Mouse (Mus musculus) midbrain, embryonic 15.5 days (tissue): ENCODE measurements at regions not wholly inside any gene's neighbourhood (a gene's known extent, or its start where the extent isn't known, plus 50 kb on each side); places are given as distances from the start of the nearest gene placed in this dataset.
"Not testable (repeated sequence)": the region's sequence is repeated elsewhere in the genome, so short reads cannot be mapped to it uniquely, and the experiment has no call there.

Source experiments
- ATAC-seq: fragments of 200-750 bp; cut with Nextera tagmentation; replicated peaks from 2 replicates; pipeline ENCODE4 v1.8.0; 2017; ENCODE audit warnings: moderate TSS enrichment
- H3K27ac ChIP-seq: fragments of 300-500 bp; sonication (generic); 2 replicates; pipeline ENCODE4 v1.5.1; 2015; ENCODE audit warnings: mild to moderate bottlenecking, inconsistent platforms
- H3K27me3 ChIP-seq: fragments of 300-500 bp; sonication (generic); replicated peaks from 2 replicates; pipeline ENCODE4 v1.6.1; 2015; ENCODE audit warnings: inconsistent platforms
- H3K36me3 ChIP-seq: fragments of 300-500 bp; sonication (generic); replicated peaks from 2 replicates; pipeline ENCODE4 v1.6.1; 2015; ENCODE audit warnings: inconsistent platforms
- H3K4me1 ChIP-seq: fragments of 300-500 bp; sonication (generic); 2 replicates; pipeline ENCODE4 v1.6.1; 2015; ENCODE audit warnings: inconsistent platforms
- H3K4me2 ChIP-seq: fragments of 300-500 bp; sonication (generic); 2 replicates; pipeline ENCODE4 v1.6.1; 2015; ENCODE audit warnings: inconsistent platforms, mild to moderate bottlenecking, moderate library complexity
- H3K4me3 ChIP-seq: fragments of 300-500 bp; sonication (generic); 2 replicates; pipeline ENCODE4 v1.5.1; 2015; ENCODE audit warnings: mild to moderate bottlenecking, inconsistent platforms
- H3K9ac ChIP-seq: fragments of 300-500 bp; sonication (generic); 2 replicates; pipeline ENCODE4 v1.6.1; 2015; ENCODE audit warnings: mild to moderate bottlenecking, inconsistent platforms
- H3K9me3 ChIP-seq: fragments of 300-500 bp; sonication (generic); 2 replicates; pipeline ENCODE4 v1.6.1; 2016; ENCODE audit warnings: inconsistent platforms
- WGBS: fragments of 180-500 bp; shearing (Covaris S2); methylation state at CpG from one replicate; pipeline ENCODE4 v1.1.7; 2015; ENCODE audit warnings: mixed read lengths; 5-methylcytosine and 5-hydroxymethylcytosine counted together

DNA sequence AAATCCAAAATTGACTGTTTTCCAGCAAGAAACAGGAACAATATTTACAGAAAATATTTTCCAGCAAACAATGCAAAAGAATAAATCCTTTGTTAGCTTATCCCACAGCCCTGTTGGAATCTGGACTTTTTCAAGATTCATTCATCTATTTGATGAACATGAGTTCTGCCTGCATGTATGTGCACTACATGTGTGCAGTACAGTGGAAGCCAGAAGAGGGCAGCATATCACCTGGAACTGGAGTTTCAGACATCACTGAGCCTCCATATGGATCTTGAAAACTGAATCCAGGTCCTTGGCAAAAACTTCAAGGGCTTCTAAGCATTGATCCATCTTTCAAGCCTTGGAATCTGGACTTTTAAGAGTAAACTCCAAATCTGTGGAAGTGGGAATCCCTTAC lies 286.9 kb upstream of the Irx1 start:
- no peak overlapping the region for H3K4me3 ChIP-seq
- H3K27ac ChIP-seq, result no peak overlapping the region
- no peak overlapping the region for H3K9ac ChIP-seq
- H3K36me3 ChIP-seq, result no peaks in the 10 kb centered on the region
- no peak overlapping the region for H3K4me2 ChIP-seq
- no peaks in the 10 kb centered on the region for H3K27me3 ChIP-seq
- no peaks in the 10 kb centered on the region for H3K9me3 ChIP-seq
- ATAC-seq, result no peak
- H3K4me1 ChIP-seq, result no peaks in the 10 kb centered on the region

DNA sequence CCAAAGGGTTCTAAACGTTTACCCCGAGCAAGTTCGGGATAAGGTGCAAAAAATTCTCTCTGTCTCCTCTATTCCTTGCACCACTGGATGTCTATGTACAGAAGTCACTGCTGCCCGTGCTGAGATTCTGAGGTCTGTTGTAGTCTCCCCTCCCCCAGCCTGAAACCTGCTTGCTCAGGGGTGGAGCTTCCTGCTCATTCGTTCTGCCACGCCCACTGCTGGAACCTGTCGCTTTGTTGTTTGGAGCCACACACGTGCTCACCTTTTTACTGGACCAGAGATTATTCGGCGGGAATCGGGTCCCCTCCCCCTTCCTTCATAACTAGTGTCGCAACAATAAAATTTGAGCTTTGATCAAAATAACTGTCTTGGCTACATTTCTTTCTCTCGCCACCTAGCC lies 289.7 kb upstream of the Irx1 start:
- ATAC-seq, H3K27ac ChIP-seq, H3K27me3 ChIP-seq, H3K4me1 ChIP-seq, H3K4me3 ChIP-seq, H3K36me3 ChIP-seq, H3K9ac ChIP-seq, H3K4me2 ChIP-seq, H3K9me3 ChIP-seq: not testable (repeated sequence)
- 65% methylated on average over 13 of the region's 13 CpGs for WGBS

DNA sequence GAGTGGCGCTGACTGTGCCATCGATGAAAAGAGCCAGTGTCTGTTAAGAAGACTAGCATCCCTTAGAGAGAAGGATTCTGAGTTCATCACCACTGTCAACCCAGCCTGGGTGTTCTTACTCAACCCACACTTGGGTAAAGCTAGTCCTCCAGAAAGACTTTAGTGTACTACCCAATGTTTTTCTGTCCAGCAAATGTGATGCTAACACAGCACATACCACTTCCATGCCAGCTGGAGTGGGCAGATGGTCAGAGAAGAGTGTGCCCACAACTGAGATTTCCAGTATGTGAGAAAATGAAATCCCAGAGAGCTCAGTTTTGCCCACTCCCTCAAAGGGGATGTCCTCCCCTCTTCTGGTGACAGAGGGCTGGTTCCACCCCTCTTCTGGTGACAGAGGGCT lies 295.3 kb upstream of the Irx1 start:
- Histone ChIP-seq H3K9ac (no peak overlapping the region), H3K9me3 (no peaks in the 10 kb centered on the region), H3K27ac (no peak overlapping the region), H3K27me3 (no peaks in the 10 kb centered on the region), H3K4me1 (no peaks in the 10 kb centered on the region; the same call in 1 of the 2 replicates), H3K4me2 (no peak overlapping the region), H3K4me3 (no peak overlapping the region), H3K36me3 (no peaks in the 10 kb centered on the region)
- ATAC-seq, result no peak
- WGBS, result 84% methylated on average over 2 of the region's 2 CpGs

DNA sequence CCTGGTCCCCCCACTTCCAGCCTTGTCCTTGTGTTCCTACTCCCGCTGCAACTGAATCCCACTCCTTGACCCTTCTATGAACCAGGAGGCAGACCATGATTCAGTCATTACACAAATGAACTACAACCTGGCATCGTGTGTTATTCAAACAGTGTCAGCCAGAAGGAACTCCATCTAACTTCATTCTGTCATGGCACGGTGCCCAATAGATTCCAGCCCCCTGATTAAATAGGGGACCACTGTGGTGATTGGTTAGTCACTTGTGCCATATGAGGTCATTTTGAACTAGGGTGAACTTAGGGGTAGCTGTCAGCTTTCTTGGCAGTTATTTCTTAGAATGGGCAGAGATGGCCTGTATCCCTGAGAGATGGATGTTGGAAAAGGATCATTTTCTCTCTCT lies 300.9 kb upstream of the Irx1 start:
- Histone ChIP-seq H3K36me3 (no peaks in the 10 kb centered on the region), H3K9me3 (no peaks in the 10 kb centered on the region), H3K4me1 (peaks cover 8% of the 10 kb centered on the region), H3K27me3 (no peaks in the 10 kb centered on the region), H3K9ac (no peak overlapping the region), H3K4me2 (no peak overlapping the region), H3K27ac (0 out of 2 replicates have a peak overlapping the region, but pooled peaks have one; percentile 9), H3K4me3 (no peak overlapping the region)
- no peak for ATAC-seq
- WGBS, result 76% methylated on average over 3 of the region's 3 CpGs

DNA sequence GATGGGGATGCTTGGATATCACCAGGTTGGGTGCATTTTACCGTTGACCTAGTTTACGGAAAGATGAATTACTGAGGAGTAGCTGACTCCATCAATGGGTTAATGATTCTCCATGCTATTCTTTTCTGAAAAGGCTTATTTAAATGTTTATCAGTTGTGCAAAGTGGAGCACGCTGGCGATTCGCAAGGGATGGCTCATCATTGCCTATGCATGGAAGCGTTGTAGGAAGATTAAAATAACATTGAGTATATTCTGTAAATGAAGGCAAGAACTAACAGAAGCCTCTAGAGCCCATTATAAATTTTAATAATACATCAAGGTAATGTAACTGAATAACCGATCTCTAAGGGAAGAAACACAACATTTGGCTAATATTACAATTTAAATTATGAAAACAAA lies 301.6 kb upstream of the Irx1 start:
- H3K27ac ChIP-seq, result 0 out of 2 replicates have a peak overlapping the region, but pooled peaks have one; percentile 9
- 44% methylated on average over 7 of the region's 7 CpGs for WGBS
- no peak overlapping the region for H3K4me2 ChIP-seq
- H3K4me3 ChIP-seq, result no peak overlapping the region
- no peak overlapping the region for H3K9ac ChIP-seq
- ATAC-seq, result peak; percentile 61
- H3K36me3 ChIP-seq, result no peaks in the 10 kb centered on the region
- no peaks in the 10 kb centered on the region for H3K27me3 ChIP-seq
- H3K4me1 ChIP-seq, result peaks cover 8% of the 10 kb centered on the region
- no peaks in the 10 kb centered on the region for H3K9me3 ChIP-seq

DNA sequence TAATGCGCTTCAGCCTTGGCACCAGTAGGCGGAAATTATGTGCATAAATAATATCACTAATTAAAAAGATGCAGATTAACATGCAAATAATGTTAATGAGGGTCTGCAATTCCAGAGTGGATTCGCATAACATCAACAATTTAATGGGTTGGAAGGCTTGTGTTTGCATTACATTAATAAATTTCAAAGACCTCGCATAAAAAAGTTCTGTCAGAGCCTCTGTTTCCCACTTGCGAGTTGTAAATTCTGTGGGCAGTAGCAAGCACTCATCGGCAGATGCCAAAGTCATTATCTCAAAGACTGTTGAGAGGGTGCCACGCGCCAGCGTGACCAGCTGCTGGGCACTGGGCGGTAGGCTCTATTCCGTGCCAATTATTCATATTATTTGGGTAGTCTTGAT lies 302.1 kb upstream of the Irx1 start:
- Histone ChIP-seq H3K4me3 (no peak overlapping the region), H3K4me2 (no peak overlapping the region), H3K36me3 (no peaks in the 10 kb centered on the region), H3K9me3 (no peaks in the 10 kb centered on the region), H3K27ac (no peak overlapping the region), H3K9ac (no peak overlapping the region), H3K27me3 (no peaks in the 10 kb centered on the region), H3K4me1 (peaks cover 8% of the 10 kb centered on the region)
- WGBS, result 53% methylated on average over 11 of the region's 11 CpGs
- ATAC-seq, result peak; percentile 82

DNA sequence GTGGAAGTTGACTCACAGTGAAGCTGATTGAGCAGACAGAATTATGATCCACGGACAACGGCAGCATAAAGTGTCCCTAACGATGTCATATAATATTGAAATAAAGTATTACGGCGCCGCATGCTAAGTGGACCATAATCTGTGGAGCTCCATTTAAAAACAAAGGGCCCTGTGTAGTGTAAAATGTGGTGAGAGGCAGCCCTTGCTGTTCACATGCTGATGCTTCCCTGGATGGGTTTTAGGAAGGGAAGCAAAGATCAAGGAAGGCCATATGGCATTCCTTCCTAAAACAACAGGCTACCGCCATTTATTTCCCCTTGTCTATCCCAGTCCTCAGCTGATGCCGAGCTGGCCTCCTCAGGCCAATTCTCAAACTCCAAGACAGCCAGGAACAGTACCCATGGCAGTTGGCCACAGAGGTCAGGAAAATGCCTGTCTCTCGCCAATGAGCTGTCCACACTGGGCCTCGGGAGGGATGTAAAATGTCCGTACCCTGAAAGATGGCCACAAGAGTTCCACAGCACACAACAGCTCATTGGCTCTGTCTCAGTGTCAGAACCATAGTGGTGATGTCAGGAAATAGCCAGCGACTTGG lies 302.7 kb upstream of the Irx1 start:
- no peaks in the 10 kb centered on the region for H3K9me3 ChIP-seq
- H3K27ac ChIP-seq, result 0 out of 2 replicates have a peak overlapping the region, but pooled peaks have one; percentile 1
- no peak overlapping the region for H3K4me2 ChIP-seq
- no peaks in the 10 kb centered on the region for H3K36me3 ChIP-seq
- H3K9ac ChIP-seq, result no peak overlapping the region
- H3K27me3 ChIP-seq, result no peaks in the 10 kb centered on the region
- 0 out of 2 replicates have a peak, but pooled peaks have one; percentile 37 for ATAC-seq
- WGBS, result 77% methylated on average over 12 of the region's 12 CpGs
- peaks cover 8% of the 10 kb centered on the region for H3K4me1 ChIP-seq
- no peak overlapping the region for H3K4me3 ChIP-seq

DNA sequence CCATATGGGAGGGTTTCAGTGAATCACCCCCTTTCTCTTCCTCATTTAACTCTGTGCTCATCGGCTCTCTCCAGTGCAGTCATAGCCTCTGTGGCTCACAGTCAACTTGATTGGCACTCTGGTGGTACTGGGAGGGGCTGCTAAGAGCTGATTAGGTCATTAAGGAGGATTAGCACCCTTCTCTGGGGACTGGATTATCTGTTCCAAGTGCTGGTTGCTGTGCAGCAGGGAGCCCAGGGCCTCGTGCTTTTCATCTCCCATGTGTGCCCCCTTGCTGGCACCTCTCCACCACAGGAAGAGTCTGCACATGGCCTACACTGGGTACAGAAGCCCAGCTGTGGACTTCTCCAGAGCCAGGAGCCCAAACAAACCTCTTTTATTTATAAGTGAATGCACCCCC lies 316.8 kb upstream of the Irx1 start:
- Histone ChIP-seq H3K9ac (no peak overlapping the region), H3K4me3 (no peak overlapping the region), H3K27me3 (0 out of 2 replicates have a peak, but pooled peaks cover 10% of the 10 kb centered on the region), H3K4me1 (no peaks in the 10 kb centered on the region), H3K27ac (no peak overlapping the region), H3K4me2 (no peak overlapping the region), H3K9me3 (0 out of 2 replicates have a peak, but pooled peaks cover 4% of the 10 kb centered on the region), H3K36me3 (no peaks in the 10 kb centered on the region)
- 6% methylated on average over 2 of the region's 2 CpGs for WGBS
- peak; percentile 62; the same call in 1 of the 2 replicates for ATAC-seq

DNA sequence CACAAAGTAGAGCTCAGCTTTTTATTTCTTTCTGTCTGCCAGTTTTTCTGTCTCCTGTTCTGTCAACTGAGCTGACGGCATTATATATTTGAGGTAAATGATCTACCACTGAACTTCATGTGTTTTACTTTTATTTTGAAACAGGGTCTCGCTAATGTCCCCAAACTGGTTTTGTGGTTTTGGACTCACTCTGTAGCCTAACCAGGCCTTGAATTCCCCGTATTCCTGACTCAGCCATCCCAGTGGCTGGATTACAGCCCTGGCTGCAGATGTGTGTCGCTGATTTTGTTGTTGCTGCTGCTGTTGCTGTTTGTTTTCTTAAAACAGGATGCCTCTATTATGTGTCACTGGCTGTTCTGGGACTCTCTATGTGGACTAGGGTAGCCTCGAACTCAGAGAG lies 317.3 kb upstream of the Irx1 start:
- WGBS, result 93% methylated on average over 5 of the region's 5 CpGs
- Histone ChIP-seq H3K4me2 (no peak overlapping the region), H3K4me1 (no peaks in the 10 kb centered on the region)

DNA sequence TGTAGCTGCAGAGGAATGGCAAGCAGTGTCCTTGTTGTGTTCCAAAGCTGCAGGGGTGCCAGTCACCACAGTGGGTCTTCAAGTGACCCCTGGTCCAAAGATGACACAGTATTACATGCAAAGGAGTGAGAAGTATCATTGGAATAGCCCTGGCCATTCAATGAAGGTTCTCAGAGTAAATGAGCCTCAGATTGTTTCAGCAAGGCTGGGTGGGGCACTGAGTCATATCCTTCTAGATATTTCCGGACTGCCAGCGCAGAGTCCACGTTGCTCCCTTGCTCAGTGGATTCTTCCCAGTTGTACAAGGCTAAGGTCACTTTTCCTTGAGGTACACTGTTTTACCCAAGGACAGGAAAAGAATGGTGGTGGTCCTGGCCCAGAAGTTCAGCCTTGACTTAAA lies 319.2 kb upstream of the Irx1 start:
- Histone ChIP-seq H3K9ac (no peak overlapping the region), H3K4me2 (no peak overlapping the region), H3K4me3 (no peak overlapping the region), H3K36me3 (no peaks in the 10 kb centered on the region), H3K27me3 (peaks cover 15% of the 10 kb centered on the region; the same call in 1 of the 2 replicates), H3K9me3 (0 out of 2 replicates have a peak, but pooled peaks cover 3% of the 10 kb centered on the region), H3K4me1 (no peaks in the 10 kb centered on the region), H3K27ac (no peak overlapping the region)
- ATAC-seq, result no peak
- WGBS, result 96% methylated on average over 3 of the region's 3 CpGs

More for the DNA sequence above, 317.3 kb upstream of the Irx1 start:
- Histone ChIP-seq H3K27ac (no peak overlapping the region), H3K4me3 (no peak overlapping the region), H3K27me3 (0 out of 2 replicates have a peak, but pooled peaks cover 10% of the 10 kb centered on the region), H3K9me3 (0 out of 2 replicates have a peak, but pooled peaks cover 4% of the 10 kb centered on the region), H3K36me3 (no peaks in the 10 kb centered on the region), H3K9ac (no peak overlapping the region)
- ATAC-seq, result no peak

DNA sequence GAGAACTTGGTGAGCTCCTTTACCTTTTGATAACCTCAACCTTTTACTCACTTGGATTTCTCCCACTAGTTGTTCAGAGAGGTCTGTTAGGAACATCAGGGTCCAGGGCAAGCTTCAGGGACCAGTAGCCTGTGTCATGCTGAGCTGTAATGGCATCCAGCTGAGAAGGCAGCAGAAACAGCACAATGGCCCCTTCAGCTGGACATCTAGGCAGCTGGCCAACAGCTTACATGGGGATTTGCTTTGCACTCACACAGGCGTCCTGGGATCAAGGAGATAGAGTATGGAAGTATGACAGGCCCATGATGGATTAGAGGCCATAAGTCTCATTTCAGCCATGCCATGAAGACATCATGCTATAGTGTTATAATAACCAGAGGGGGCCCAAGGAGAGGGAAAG lies 320.2 kb upstream of the Irx1 start:
- 38% methylated on average over 1 of the region's 1 CpGs for WGBS

DNA sequence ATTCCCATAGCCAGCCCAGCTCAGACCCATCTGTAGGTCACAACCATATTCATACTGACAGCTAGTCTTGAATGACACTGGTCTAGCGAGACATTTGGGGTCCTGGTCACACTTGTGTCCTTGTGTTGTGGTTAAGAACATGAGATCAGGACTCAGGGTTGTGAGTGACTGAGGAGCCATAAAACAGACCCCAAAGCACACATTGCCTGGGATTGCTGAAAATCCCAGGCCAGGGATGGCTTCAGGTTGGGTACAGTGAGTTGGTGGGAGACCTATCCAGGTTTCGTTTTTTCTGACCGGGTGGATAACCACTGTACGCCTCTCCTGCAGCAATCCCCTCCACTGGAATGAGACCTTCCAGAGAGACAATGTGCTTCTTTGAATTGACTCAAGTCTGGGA lies 322.8 kb upstream of the Irx1 start:
- Histone ChIP-seq H3K9ac (no peak overlapping the region), H3K4me1 (peaks cover 19% of the 10 kb centered on the region), H3K27ac (no peak overlapping the region), H3K4me3 (no peak overlapping the region), H3K36me3 (no peaks in the 10 kb centered on the region), H3K27me3 (peaks cover 26% of the 10 kb centered on the region; the same call in 1 of the 2 replicates), H3K4me2 (no peak overlapping the region), H3K9me3 (no peaks in the 10 kb centered on the region)
- 99% methylated on average over 4 of the region's 4 CpGs for WGBS
- no peak for ATAC-seq

More for the DNA sequence above, 320.2 kb upstream of the Irx1 start:
- no peak overlapping the region for H3K4me3 ChIP-seq
- no peaks in the 10 kb centered on the region for H3K36me3 ChIP-seq
- H3K27me3 ChIP-seq, result peaks cover 15% of the 10 kb centered on the region; the same call in 1 of the 2 replicates
- H3K27ac ChIP-seq, result no peak overlapping the region
- no peak overlapping the region for H3K9ac ChIP-seq
- H3K4me2 ChIP-seq, result no peak overlapping the region
- peaks cover 6% of the 10 kb centered on the region for H3K4me1 ChIP-seq
- no peaks in the 10 kb centered on the region for H3K9me3 ChIP-seq
- no peak for ATAC-seq
